Mouse (Mus musculus) T-helper 1 cell (primary cell): Measurements from ENCODE around the gene Krtap4-2.

Experiments used
- in situ Hi-C: fragments of 300-600 bp; cut with MboI, MseI; formaldehyde crosslinking; loops from one replicate; pipeline ENCODE4 v1.15.1; 2025; ENCODE audit warnings: high pct_unique_total_duplicates

Krtap4-2 gene

GRCm38 (mm10) chr11:99590981-99591380, 43.9 kb downstream of the Krtap4-2 start, which contains the start of gene Krtap1-3:
Gene Krtap1-3, minus strand, starts transcription at chr11:99591339.
- in situ Hi-C loops, result no loop called here

DNA sequence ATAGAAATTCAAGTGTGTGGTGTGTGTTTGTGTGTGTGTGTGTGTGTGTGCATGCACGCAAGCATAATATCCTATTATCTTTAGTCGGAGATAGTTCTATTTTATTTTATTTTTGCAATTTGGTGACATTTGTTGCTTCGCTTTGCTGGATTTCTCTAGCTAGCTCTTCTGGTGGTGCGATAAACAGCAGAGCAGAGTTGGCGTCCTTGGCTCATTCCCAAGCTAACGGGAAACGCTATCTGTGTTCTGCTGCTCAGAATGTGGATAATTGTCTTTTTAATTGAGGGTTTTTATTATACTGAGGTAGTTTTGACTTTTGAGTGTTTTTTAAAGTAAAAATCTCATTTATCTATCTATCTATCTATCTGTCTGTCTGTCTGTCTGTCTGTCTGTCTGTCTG, 49.8 kb downstream of the Krtap4-2 start:
- in situ Hi-C loops, result no loop called here
